Mouse (Mus musculus): ENCODE data around the gene P2ry4. TPM values are rescaled to one million over a fixed set of nuclear protein-coding genes. Genes with fewer than 3 reads are reported as not detected.
A peak's percentile ranks its signal among the peaks of the same experiment; 100 is the strongest.

The P2ry4 gene
- 0.03 and 0.08 TPM in 2 replicates for polyA plus RNA-seq (2012; rRNA removed)

DNA sequence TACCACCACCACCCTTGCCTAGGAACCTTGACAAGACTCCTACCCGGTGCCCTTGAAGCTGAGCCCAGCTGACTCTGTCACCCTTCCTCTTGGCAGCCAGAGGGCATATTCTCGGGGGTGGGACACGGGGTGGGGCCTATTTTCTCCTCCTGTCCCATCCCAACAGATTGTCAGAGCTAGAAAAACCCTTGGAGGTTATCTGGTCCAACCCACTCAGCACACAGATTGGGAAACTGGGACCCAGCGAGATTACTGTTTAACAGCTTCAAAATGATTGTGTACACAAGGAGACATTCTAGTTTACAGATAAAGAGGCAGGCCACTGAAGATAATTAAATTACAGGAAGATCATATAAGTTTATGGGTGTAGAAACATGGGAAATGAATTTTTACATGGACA, at the start of gene P2ry4:
Gene P2ry4 (minus strand): TSS at position 79 of the 400 bp plus-strand sequence.
- no peak for DNase-seq
- TF ChIP-seq CTCF (IDR thresholded peaks at IDR 0.05; ENCODE audit: borderline replicate concordance, insufficient read depth, low read depth, low read length), result no peak
- TF ChIP-seq POLR2A (IDR thresholded peaks at IDR 0.05; ENCODE audit: borderline replicate concordance, insufficient read depth, low read length), result no peak
- Histone ChIP-seq H3K27me3 (ENCODE audit: control insufficient read depth, insufficient read depth, low read length) (no peaks in the 10 kb centered on the region), H3K4me1 (ENCODE audit: control insufficient read depth, insufficient read depth, low read length) (no peaks in the 10 kb centered on the region), H3K4me3 (replicated peaks; ENCODE audit: insufficient read depth, low read depth, low read length) (no peak within 1 kb of the TSS), H3K27ac (ENCODE audit: insufficient read depth, low read length) (no peak within 1 kb of the TSS)
- WGBS, result 51% methylated on average over 4 of the region's 4 CpGs

DNA sequence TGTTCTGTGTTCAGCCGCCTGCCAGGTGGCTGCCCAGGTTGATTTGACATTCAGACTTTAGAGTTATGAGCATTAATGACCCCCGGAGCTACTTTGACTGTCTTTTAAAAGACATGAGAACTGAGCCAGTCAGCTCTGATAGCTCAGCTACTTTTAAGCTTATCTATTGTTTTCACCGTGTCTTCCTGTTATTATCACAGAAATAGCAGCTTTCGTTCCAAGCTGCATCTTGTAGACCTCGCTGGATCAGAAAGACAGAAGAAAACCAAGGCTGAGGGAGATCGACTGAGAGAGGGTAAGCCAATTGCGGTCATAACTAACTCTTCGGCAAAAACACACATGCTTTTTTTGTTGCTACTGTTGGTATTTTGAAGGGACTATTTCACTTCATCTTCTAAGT, 43.8 kb upstream of the P2ry4 start:
- H3K27me3 ChIP-seq (ENCODE audit: control insufficient read depth, insufficient read depth, low read length), result no peaks in the 10 kb centered on the region
- H3K4me1 ChIP-seq (ENCODE audit: control insufficient read depth, insufficient read depth, low read length), result no peaks in the 10 kb centered on the region
- 93% methylated on average over 8 of the region's 8 CpGs for WGBS
- no peak overlapping the region for H3K27ac ChIP-seq (ENCODE audit: insufficient read depth, low read length)
- DNase-seq, result no peak
- TF ChIP-seq POLR2A (IDR thresholded peaks at IDR 0.05; ENCODE audit: borderline replicate concordance, insufficient read depth, low read length) (no peak), CTCF (IDR thresholded peaks at IDR 0.05; ENCODE audit: borderline replicate concordance, insufficient read depth, low read depth, low read length) (no peak)
- no peak overlapping the region for H3K4me3 ChIP-seq (replicated peaks; ENCODE audit: insufficient read depth, low read depth, low read length)

DNA sequence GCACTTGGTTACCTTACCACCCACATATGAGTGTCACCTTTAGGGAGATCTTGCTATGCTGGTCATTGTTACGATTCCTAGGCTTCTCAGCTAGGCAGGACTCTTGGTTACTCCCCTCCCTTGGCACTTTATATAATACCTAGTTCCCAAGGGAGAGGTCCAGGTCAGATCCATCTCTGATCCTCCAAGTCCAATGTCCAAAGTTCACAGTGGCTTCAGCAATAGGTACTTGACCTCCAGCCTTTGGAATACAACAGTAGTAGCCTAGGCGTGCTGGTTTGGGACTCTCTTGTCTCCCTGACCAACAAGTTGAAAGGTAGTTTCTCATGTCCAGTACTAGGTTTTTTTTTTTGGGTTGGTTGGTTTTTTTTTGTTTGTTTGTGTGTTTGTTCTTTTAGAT, 34.4 kb upstream of the P2ry4 start:
- 84% methylated on average over 2 of the region's 2 CpGs for WGBS
- TF ChIP-seq POLR2A (IDR thresholded peaks at IDR 0.05; ENCODE audit: borderline replicate concordance, insufficient read depth, low read length) (no peak), CTCF (IDR thresholded peaks at IDR 0.05; ENCODE audit: borderline replicate concordance, insufficient read depth, low read depth, low read length) (no peak)
- H3K27me3 ChIP-seq (ENCODE audit: control insufficient read depth, insufficient read depth, low read length), result no peaks in the 10 kb centered on the region
- H3K4me3 ChIP-seq (replicated peaks; ENCODE audit: insufficient read depth, low read depth, low read length), result no peak overlapping the region
- no peak overlapping the region for H3K27ac ChIP-seq (ENCODE audit: insufficient read depth, low read length)
- DNase-seq, result no peak
- H3K4me1 ChIP-seq (ENCODE audit: control insufficient read depth, insufficient read depth, low read length), result no peaks in the 10 kb centered on the region

DNA sequence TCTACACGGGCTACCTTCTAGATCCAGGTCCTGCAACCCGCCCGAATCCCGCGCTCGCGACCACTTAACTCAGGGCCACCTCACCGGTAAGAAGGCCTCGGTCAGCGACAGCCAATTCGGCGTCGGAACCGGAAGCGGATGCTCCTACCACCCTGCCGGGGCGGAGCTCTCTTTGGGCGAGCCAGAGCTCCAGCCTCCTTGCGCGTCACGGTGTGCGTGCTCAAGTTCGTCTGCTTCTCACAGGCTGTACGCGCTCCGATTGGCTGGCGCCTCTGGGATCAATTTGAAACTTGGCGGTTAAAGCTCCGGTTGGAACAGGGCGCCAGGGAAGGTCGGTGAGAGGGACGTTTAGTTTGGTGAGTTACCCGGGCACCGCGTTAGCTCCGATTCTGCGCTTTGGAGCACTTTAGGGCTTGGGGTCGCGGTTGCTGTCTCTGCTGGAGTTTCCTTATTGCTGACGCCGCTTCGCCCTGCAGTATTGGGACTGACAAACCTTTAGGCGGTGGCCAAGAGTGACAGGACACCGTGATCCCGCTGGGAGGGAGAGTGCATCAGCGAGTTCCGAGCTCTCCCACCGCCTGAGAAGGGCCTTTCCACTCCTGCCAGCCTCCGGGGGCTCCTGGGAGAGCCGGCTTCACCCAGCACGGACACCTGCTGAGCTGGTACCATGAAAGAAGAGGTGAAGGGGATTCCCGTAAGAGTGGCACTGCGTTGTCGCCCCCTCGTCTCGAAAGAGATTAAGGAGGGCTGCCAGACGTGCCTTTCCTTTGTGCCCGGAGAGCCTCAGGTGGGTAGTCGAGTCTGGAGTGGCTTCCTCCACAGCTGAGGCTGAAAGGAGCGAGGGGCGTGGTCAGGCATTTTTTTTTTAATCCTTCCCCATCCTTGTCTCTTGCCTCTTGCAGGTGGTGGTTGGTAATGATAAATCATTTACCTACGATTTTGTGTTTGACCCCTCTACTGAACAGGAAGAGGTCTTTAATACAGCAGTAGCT, 31.4 kb upstream of the P2ry4 start, which contains the start of gene Pdzd11:
Gene Pdzd11 (minus strand): TSS at position 767 of the 992 bp plus-strand sequence.
- 11% methylated on average over 62 of the region's 62 CpGs for WGBS
- Histone ChIP-seq H3K4me3 (replicated peaks; ENCODE audit: insufficient read depth, low read depth, low read length) (peak within 1 kb of the TSS; percentile 88), H3K4me1 (ENCODE audit: control insufficient read depth, insufficient read depth, low read length) (no peaks in the 10 kb centered on the region), H3K27me3 (ENCODE audit: control insufficient read depth, insufficient read depth, low read length) (no peaks in the 10 kb centered on the region), H3K27ac (ENCODE audit: insufficient read depth, low read length) (0 out of 2 replicates have a peak within 1 kb of the TSS, but pooled peaks have one; percentile 58)
- TF ChIP-seq CTCF (IDR thresholded peaks at IDR 0.05; ENCODE audit: borderline replicate concordance, insufficient read depth, low read depth, low read length) (no peak), POLR2A (IDR thresholded peaks at IDR 0.05; ENCODE audit: borderline replicate concordance, insufficient read depth, low read length) (peak; percentile 72)
- DNase-seq, result peak; percentile 83 to 91

DNA sequence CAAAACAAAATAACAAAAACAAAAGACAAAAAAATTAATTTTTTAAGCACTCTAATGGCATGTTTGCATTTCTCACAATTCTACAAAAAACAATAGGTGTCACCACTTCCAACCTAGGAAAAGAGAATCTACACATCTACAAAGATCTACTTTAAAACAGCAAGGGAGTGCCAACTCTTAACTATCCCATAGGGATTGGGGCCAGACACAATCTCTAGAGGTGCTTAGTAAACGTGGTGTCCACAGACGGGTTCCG, 30.8 kb upstream of the P2ry4 start, which contains the start of gene Kif4:
Gene Kif4 (plus strand): TSS at position 192 of the 256 bp plus-strand sequence.
- no peaks in the 10 kb centered on the region for H3K27me3 ChIP-seq (ENCODE audit: control insufficient read depth, insufficient read depth, low read length)
- no peak for DNase-seq
- H3K27ac ChIP-seq (ENCODE audit: insufficient read depth, low read length), result 0 out of 2 replicates have a peak within 1 kb of the TSS, but pooled peaks have one; percentile 58
- TF ChIP-seq CTCF (IDR thresholded peaks at IDR 0.05; ENCODE audit: borderline replicate concordance, insufficient read depth, low read depth, low read length) (no peak), POLR2A (IDR thresholded peaks at IDR 0.05; ENCODE audit: borderline replicate concordance, insufficient read depth, low read length) (no peak)
- 15% methylated on average over 3 of the region's 3 CpGs for WGBS
- no peaks in the 10 kb centered on the region for H3K4me1 ChIP-seq (ENCODE audit: control insufficient read depth, insufficient read depth, low read length)
- peak within 1 kb of the TSS; percentile 88 for H3K4me3 ChIP-seq (replicated peaks; ENCODE audit: insufficient read depth, low read depth, low read length)

DNA sequence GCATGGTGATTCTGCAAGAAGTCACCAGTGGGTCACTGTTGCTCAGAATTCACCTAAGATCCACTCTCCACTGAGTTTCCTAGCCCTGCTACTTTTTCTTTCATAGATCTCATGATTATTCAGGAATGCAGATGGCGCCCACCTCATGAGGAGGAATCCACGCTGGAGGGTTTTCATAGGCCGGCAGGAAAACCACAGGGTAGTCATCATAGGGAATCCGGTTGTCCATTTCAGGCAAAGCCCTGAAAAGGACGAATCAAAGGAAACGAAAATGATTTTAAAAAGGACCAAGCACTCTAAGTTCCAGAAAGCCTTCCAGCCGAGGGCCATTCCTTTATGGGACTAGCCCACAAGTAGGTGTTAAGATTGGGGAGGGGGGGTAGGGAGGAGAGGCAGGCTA, 30.5 kb upstream of the P2ry4 start:
- Histone ChIP-seq H3K4me3 (replicated peaks; ENCODE audit: insufficient read depth, low read depth, low read length) (peak overlapping the region; percentile 88), H3K27me3 (ENCODE audit: control insufficient read depth, insufficient read depth, low read length) (no peaks in the 10 kb centered on the region), H3K27ac (ENCODE audit: insufficient read depth, low read length) (no peak overlapping the region), H3K4me1 (ENCODE audit: control insufficient read depth, insufficient read depth, low read length) (no peaks in the 10 kb centered on the region)
- no peak for DNase-seq
- TF ChIP-seq POLR2A (IDR thresholded peaks at IDR 0.05; ENCODE audit: borderline replicate concordance, insufficient read depth, low read length) (no peak), CTCF (IDR thresholded peaks at IDR 0.05; ENCODE audit: borderline replicate concordance, insufficient read depth, low read depth, low read length) (no peak)
- WGBS, result 18% methylated on average over 7 of the region's 7 CpGs

DNA sequence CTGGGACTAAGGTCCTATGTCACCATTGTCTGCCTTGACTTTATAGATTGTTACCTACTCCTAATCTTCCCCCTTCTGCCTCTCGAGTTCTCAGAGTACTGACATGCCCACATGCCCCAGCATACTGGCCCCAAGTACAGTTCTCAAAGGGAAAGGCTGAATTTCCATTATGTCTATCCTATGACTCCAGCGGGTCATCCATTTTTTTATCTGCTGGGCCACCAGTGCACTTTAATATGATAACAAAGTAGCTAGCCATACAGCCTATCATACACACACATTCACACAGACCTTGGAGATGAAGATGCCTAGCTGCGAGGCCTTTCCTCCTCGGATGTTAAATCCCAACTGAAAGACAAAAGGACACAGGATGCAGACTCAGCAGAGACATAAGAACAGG, 29.6 kb upstream of the P2ry4 start:
- DNase-seq, result no peak
- Histone ChIP-seq H3K4me1 (ENCODE audit: control insufficient read depth, insufficient read depth, low read length) (no peaks in the 10 kb centered on the region), H3K27me3 (ENCODE audit: control insufficient read depth, insufficient read depth, low read length) (no peaks in the 10 kb centered on the region), H3K4me3 (replicated peaks; ENCODE audit: insufficient read depth, low read depth, low read length) (no peak overlapping the region), H3K27ac (ENCODE audit: insufficient read depth, low read length) (no peak overlapping the region)
- 96% methylated on average over 4 of the region's 4 CpGs for WGBS
- no peak for TF ChIP-seq CTCF (IDR thresholded peaks at IDR 0.05; ENCODE audit: borderline replicate concordance, insufficient read depth, low read depth, low read length)
- no peak for TF ChIP-seq POLR2A (IDR thresholded peaks at IDR 0.05; ENCODE audit: borderline replicate concordance, insufficient read depth, low read length)

DNA sequence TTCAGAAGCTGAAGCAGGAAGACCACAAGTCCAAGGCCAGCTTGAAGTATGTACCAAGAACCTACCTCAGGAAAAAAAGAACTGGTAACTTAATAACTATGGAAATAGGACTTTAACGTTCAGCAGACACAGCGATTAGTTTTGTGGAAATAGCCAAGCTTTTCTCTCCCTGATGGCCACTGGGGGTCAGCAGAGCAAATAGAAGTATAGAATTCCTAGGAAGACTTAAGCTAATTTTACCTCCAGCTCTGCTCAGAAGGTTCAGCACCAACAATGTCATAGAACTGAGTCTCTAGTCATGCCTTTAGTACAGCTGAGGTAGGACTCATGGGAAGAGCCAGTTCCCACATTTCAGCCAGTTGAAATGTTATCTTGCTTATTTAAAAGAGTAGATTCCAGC, 26.7 kb upstream of the P2ry4 start:
- H3K4me1 ChIP-seq (ENCODE audit: control insufficient read depth, insufficient read depth, low read length), result 0 out of 2 replicates have a peak, but pooled peaks cover 2% of the 10 kb centered on the region
- H3K27ac ChIP-seq (ENCODE audit: insufficient read depth, low read length), result no peak overlapping the region
- H3K27me3 ChIP-seq (ENCODE audit: control insufficient read depth, insufficient read depth, low read length), result no peaks in the 10 kb centered on the region
- H3K4me3 ChIP-seq (replicated peaks; ENCODE audit: insufficient read depth, low read depth, low read length), result no peak overlapping the region
- no peak for TF ChIP-seq CTCF (IDR thresholded peaks at IDR 0.05; ENCODE audit: borderline replicate concordance, insufficient read depth, low read depth, low read length)
- WGBS, result 52% methylated on average over 2 of the region's 2 CpGs
- no peak for DNase-seq

Data from cerebellum, adult 2 months (tissue).